Mouse (Mus musculus) thymus, postnatal 0 days (tissue): ENCODE results near the gene Slc9a1. TPM values are rescaled to one million over a fixed set of nuclear protein-coding genes. Genes with fewer than 3 reads are reported as not detected.

ENCODE experiments used
- DNase-seq: peaks from one replicate; pipeline ENCODE4 v3.0.0-alpha.2; 2015; ENCODE audit warnings: low spot score
- polyA plus RNA-seq: library from polyadenylated mRNA; unstranded; fragments of >200 nt; fragmentation: Nextera tagmentation; extraction: Ambion mirVana; gene quantifications from 2 replicates; pipeline ENCODE4 v1.2.1, GENCODE M21; 2015

Gene Slc9a1
- polyA plus RNA-seq, 1 experiment from 2014 or later: 5.2 TPM

GRCm38 (mm10) chr4:133372278-133372665 lies 2.8 kb downstream of the Slc9a1 start:
- no peak for DNase-seq

GRCm38 (mm10) chr4:133374011-133374410 lies 4.5 kb downstream of the Slc9a1 start:
- no peak for DNase-seq

DNA sequence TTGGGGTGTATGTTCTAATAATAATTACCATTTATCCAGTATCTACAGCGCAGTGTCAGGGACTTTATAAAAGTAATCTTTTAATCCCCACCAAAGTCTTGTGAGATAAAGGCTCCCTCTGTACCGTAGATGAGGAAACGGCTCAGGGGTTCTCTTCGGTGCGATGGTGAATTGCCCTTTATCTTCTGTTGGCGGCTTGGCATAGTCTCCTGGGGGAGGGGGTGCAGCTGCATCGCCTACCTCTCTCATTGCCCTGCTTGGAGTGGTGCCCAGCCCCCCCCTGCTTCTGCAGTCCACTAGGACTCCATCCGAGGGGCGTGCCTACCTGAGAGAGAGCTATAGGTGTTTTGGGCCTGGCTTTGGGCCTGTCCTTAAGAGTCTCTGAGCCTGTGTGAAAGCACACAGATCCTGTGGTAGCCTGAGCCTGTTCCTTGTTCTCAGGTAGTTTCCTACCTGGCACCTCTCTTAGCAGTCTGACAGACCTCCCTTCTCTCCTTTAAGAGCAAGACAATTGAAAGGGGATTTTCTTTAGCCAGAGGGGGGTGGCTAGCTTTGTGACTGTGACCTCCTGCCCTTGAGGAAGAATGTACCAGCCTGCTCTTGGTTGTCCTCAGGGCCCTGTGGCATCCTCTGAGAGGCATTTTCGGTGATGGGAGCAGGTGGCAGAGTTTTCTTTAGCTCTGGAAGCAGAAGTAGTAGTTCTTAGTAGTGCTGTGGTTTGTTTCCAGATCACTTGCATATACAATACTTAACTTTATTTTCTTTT lies 6.5 kb downstream of the Slc9a1 start:
- DNase-seq: no peak

DNA sequence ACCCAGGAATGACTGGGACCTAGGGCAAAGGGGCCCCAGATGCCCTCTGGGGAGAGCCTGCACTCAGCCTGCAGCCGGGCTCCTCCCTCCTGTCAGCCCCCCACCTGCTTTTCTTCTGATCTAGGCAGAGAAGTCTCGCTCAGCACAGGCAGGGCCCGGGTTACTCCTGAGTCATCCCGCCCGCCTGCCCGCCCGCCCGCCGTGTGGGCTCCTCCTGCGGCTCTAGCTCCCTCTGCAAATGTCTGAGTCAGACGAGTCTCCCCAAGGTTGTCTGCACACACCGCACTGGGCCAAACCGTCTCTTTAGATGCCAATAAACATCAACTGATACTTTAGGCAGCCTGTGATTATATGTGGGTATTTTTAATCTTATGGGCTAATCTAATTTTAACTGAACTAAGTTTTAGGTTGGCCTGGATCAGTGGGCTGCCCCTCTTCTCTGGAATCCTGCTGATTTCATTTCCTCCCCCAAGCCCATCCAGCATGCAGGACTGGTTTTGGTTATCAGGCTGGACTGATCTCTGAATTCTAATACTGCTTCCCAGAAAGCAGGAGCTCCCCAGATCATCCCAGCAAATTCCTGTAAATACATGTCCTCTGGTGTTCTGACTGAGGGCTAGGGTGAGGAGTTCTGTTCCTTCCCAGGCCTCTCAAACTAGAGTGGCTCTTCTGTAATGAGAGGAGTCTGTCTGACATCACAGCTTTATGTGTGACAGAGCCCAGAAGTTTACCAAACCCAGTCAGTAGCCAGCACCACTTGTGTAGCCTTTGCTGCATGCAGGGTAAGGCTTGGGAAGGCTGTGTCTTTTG lies 8.9 kb downstream of the Slc9a1 start:
- peak; percentile 84 for DNase-seq

GRCm38 (mm10) chr4:133379046-133379347 lies 9.5 kb downstream of the Slc9a1 start:
- no peak for DNase-seq

GRCm38 (mm10) chr4:133379861-133380260 lies 10.4 kb downstream of the Slc9a1 start:
- no peak for DNase-seq

- DNase-seq: no peak
These were observed 11.0 kb downstream of the Slc9a1 start for GRCm38 (mm10) chr4:133380532-133380931.

DNA sequence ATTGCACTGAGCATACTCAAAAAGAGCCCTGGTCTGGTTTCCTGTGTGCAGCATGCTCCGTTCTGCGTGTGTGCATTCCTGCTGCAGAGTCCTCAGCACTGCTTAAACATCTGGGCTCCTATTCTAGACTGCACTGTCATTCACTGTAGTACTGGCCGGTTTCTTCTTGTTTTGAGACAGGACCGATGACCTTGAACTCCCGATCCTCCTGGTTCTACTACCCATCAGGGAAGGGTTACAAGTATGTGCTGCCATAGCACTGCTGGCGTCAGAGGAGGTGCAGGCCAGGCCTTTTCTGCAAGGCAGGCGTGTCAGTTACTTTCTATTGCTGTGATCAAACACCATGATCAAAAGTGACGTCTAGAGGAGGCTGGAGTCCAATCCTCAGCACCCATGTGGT lies 11.6 kb downstream of the Slc9a1 start:
- no peak for DNase-seq

GRCm38 (mm10) chr4:133386061-133386797 lies 16.7 kb downstream of the Slc9a1 start:
- DNase-seq: no peak

- no peak for DNase-seq
These were observed 17.5 kb downstream of the Slc9a1 start for GRCm38 (mm10) chr4:133387053-133387452.

GRCm38 (mm10) chr4:133388781-133389552 lies 19.5 kb downstream of the Slc9a1 start:
- DNase-seq: no peak

- DNase-seq: no peak
These were observed 20.5 kb downstream of the Slc9a1 start for GRCm38 (mm10) chr4:133390042-133390441.

- no peak for DNase-seq
These were observed 21.1 kb downstream of the Slc9a1 start for GRCm38 (mm10) chr4:133390585-133390984.

- DNase-seq: no peak
These were observed 21.9 kb downstream of the Slc9a1 start for GRCm38 (mm10) chr4:133391185-133392040.

GRCm38 (mm10) chr4:133394981-133395573 lies 25.6 kb downstream of the Slc9a1 start:
- no peak for DNase-seq

- no peak for DNase-seq
These were observed 26.6 kb downstream of the Slc9a1 start for GRCm38 (mm10) chr4:133396079-133396478.

DNA sequence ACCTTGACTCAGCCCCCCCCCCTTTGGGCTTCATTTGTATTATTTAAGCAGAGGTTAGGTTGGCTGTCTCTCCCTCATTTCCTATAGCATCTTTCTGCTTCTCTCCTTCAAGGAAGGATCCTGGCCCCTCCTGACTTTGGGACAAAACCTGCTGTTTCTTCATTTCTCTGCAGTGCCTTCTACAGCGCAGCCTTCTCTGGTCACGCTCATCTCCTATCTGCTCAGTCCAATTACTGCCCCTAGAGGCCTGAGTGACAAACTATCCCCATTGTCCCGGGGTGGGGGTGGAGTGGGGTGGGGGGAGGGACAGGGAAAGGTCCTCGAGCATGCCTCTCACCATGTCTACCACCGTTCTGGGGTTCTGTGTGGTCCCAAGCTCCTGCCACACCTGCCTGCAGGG lies 27.8 kb downstream of the Slc9a1 start:
- DNase-seq: no peak

DNA sequence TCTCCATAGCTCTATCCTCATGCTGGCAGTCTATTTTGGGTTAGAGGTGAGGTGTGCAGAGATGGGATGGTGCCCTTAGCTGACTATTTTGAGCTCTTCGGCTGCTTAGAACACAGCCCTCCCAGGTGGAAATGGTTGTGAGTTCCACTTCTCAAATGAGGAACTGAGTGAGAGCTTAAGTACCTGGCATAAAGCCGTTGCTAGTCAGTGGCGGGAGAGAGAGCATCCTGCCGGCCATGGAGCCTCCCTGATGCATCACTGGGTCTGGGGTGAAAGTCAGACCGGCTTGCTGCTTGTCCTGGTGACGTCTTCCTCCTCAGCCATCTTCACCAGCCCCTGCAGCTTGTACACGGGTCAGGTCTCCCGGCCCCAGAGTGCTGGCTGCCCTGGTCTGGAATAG lies 28.5 kb downstream of the Slc9a1 start:
- DNase-seq: no peak

DNA sequence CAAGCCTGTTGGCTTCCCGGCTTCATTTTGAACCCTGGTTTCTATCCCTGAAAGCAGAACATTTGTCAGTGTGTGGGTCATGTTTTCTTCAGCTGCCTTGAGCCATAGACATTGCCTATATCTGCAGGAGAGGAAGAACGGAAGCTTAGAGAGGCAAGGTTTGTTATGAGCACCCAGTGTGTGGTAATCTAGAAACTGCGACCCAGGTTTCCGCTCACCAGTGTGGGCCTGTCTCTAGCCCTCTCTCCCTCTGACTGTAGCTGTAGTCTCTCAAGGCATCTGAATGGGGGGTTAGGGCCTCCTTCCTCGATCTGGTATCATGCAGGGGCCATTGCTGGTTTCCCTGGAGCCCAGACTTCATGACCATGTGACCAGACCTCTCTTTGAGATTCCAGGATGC lies 29.1 kb downstream of the Slc9a1 start:
- DNase-seq: no peak

- no peak for DNase-seq
These were observed 30.0 kb downstream of the Slc9a1 start for GRCm38 (mm10) chr4:133399509-133399908.
